Mouse (Mus musculus) stomach, embryonic 15.5 days (tissue): ENCODE measurements around the gene Eif3d. TPM values are rescaled to one million over a fixed set of nuclear protein-coding genes. Genes with fewer than 3 reads are reported as not detected.

ENCODE experiments used
- ATAC-seq: fragments of 200-750 bp; cut with Nextera tagmentation; 2 replicates; pipeline ENCODE4 v1.8.0; 2017; ENCODE audit warnings: low read depth, moderate number of reproducible peaks, moderate TSS enrichment; ENCODE audit not compliant: insufficient read depth, low FRiP score
- H3K27ac ChIP-seq: fragments of 300-500 bp; sonication (generic); 2 replicates; pipeline ENCODE4 v1.5.1; 2015; ENCODE audit warnings: mild to moderate bottlenecking, inconsistent platforms
- H3K27me3 ChIP-seq: fragments of 300-500 bp; sonication (generic); replicated peaks from 2 replicates; pipeline ENCODE4 v1.6.1; 2015; ENCODE audit warnings: inconsistent platforms
- H3K36me3 ChIP-seq: fragments of 300-500 bp; sonication (generic); 2 replicates; pipeline ENCODE4 v1.6.1; 2015; ENCODE audit warnings: inconsistent platforms
- H3K4me1 ChIP-seq: fragments of 300-500 bp; sonication (generic); 2 replicates; pipeline ENCODE4 v1.6.1; 2015; ENCODE audit warnings: inconsistent platforms
- H3K4me2 ChIP-seq: fragments of 300-500 bp; sonication (generic); 2 replicates; pipeline ENCODE4 v1.6.1; 2015; ENCODE audit warnings: mild to moderate bottlenecking, inconsistent platforms
- H3K4me3 ChIP-seq: fragments of 300-500 bp; sonication (generic); replicated peaks from 2 replicates; pipeline ENCODE4 v1.5.1; 2015; ENCODE audit warnings: inconsistent platforms
- H3K9ac ChIP-seq: fragments of 300-500 bp; sonication (generic); 2 replicates; pipeline ENCODE4 v1.6.1; 2015; ENCODE audit warnings: inconsistent platforms
- H3K9me3 ChIP-seq: fragments of 300-500 bp; sonication (generic); 2 replicates; pipeline ENCODE4 v1.6.1; 2016; ENCODE audit warnings: inconsistent platforms
- WGBS: fragments of 180-500 bp; shearing (Covaris S2); methylation state at CpG from one replicate; pipeline ENCODE4 v1.1.7; 2015; 5-methylcytosine and 5-hydroxymethylcytosine counted together
- polyA plus RNA-seq: library from polyadenylated mRNA; unstranded; fragments of >200 nt; fragmentation: Nextera tagmentation; extraction: Ambion mirVana; gene quantifications from 2 replicates; pipeline ENCODE4 v1.2.1, GENCODE M21; 2015

The Eif3d gene
- polyA plus RNA-seq, 1 experiment from 2014 or later = 193 TPM

- 0 out of 2 replicates have a peak, but pooled peaks cover 7% of the 10 kb centered on the region for H3K4me1 ChIP-seq
Observed at GRCm38 (mm10) chr15:77914507-77914906, 56.1 kb downstream of the Eif3d start.

GRCm38 (mm10) chr15:77913054-77913453, 57.6 kb downstream of the Eif3d start:
- Histone ChIP-seq H3K36me3 (peaks cover 30% of the 10 kb centered on the region), H3K9me3 (no peaks in the 10 kb centered on the region), H3K9ac (no peak overlapping the region), H3K4me3 (no peak overlapping the region), H3K4me1 (0 out of 2 replicates have a peak, but pooled peaks cover 7% of the 10 kb centered on the region), H3K4me2 (no peak overlapping the region), H3K27ac (no peak overlapping the region), H3K27me3 (no peaks in the 10 kb centered on the region)
- 64% methylated on average over 8 of the region's 8 CpGs for WGBS
- ATAC-seq = no peak

More at GRCm38 (mm10) chr15:77914507-77914906, 56.1 kb downstream of the Eif3d start:
- Histone ChIP-seq H3K36me3 (peaks cover 30% of the 10 kb centered on the region), H3K4me3 (no peak overlapping the region), H3K9me3 (no peaks in the 10 kb centered on the region), H3K27me3 (no peaks in the 10 kb centered on the region), H3K9ac (no peak overlapping the region), H3K4me2 (no peak overlapping the region), H3K27ac (no peak overlapping the region)
- WGBS = 94% methylated on average over 3 of the region's 3 CpGs
- no peak for ATAC-seq

GRCm38 (mm10) chr15:77912585-77912984, 58.0 kb downstream of the Eif3d start:
- H3K27ac ChIP-seq = no peak overlapping the region
- no peaks in the 10 kb centered on the region for H3K27me3 ChIP-seq
- no peak overlapping the region for H3K4me2 ChIP-seq
- no peak overlapping the region for H3K9ac ChIP-seq
- no peak overlapping the region for H3K4me3 ChIP-seq
- H3K9me3 ChIP-seq = no peaks in the 10 kb centered on the region
- H3K4me1 ChIP-seq = 0 out of 2 replicates have a peak, but pooled peaks cover 7% of the 10 kb centered on the region
- H3K36me3 ChIP-seq = peaks cover 28% of the 10 kb centered on the region
- no peak for ATAC-seq
- 57% methylated on average over 7 of the region's 7 CpGs for WGBS

- Histone ChIP-seq H3K36me3 (peaks cover 26% of the 10 kb centered on the region), H3K27me3 (no peaks in the 10 kb centered on the region), H3K4me1 (peaks cover 11% of the 10 kb centered on the region; the same call in 1 of the 2 replicates), H3K9me3 (no peaks in the 10 kb centered on the region), H3K9ac (no peak overlapping the region), H3K4me3 (no peak overlapping the region), H3K27ac (0 out of 2 replicates have a peak overlapping the region, but pooled peaks have one; percentile 35), H3K4me2 (no peak overlapping the region)
- no peak for ATAC-seq
- WGBS = 50% methylated on average over 5 of the region's 5 CpGs
Observed at GRCm38 (mm10) chr15:77912048-77912447, 58.6 kb downstream of the Eif3d start.

GRCm38 (mm10) chr15:77911065-77911464, 59.5 kb downstream of the Eif3d start:
- no peak overlapping the region for H3K4me2 ChIP-seq
- H3K4me1 ChIP-seq = peaks cover 20% of the 10 kb centered on the region
- H3K27ac ChIP-seq = peak overlapping the region; percentile 44; the same call in 1 of the 2 replicates
- H3K9ac ChIP-seq = no peak overlapping the region
- H3K4me3 ChIP-seq = no peak overlapping the region
- H3K36me3 ChIP-seq = peaks cover 23% of the 10 kb centered on the region
- 11% methylated on average over 2 of the region's 2 CpGs for WGBS
- H3K27me3 ChIP-seq = no peaks in the 10 kb centered on the region
- H3K9me3 ChIP-seq = no peaks in the 10 kb centered on the region
- ATAC-seq = peak; percentile 71; the same call in 1 of the 2 replicates

Other genes starting within 250 kb of the Eif3d start
- gene Apol9b, start 241.8 kb downstream of the Eif3d start, polyA plus RNA-seq = 0.13 TPM in 1 of 2 replicates, not detected in the other
- 0.75 and 1.7 TPM in 2 replicates for gene Apol8, start 213.8 kb downstream of the Eif3d start, polyA plus RNA-seq
- 57.0 TPM in 2 replicates for gene Myh9, start 128.6 kb downstream of the Eif3d start, polyA plus RNA-seq
- 259 and 260 TPM in 2 replicates for gene Txn2, start 41.8 kb downstream of the Eif3d start, polyA plus RNA-seq
- 3.1 and 3.7 TPM in 2 replicates for gene Foxred2, start 14.1 kb downstream of the Eif3d start, polyA plus RNA-seq
- gene Cacng2, start 149.2 kb upstream of the Eif3d start, polyA plus RNA-seq = 0.12 and 0.13 TPM in 2 replicates
- gene Ift27, start 203.3 kb upstream of the Eif3d start, polyA plus RNA-seq = 64.6 and 70.7 TPM in 2 replicates
- gene Pvalb, start 235.6 kb upstream of the Eif3d start, polyA plus RNA-seq = 0.37 TPM in 1 of 2 replicates, not detected in the other